Mouse (Mus musculus) kidney, adult 8-10 months (tissue): ENCODE data around the gene Extl2.

Source experiments
- DNase-seq, 2 experiments: peaks; one replicate each; pipeline ENCODE4 v3.0.0; 2022

Gene Extl2

GRCm38 (mm10) chr3:116009622-116010344 is 2.5 kb downstream of the Extl2 start:
- DNase-seq = no peak

- no peak for DNase-seq
Measured at GRCm38 (mm10) chr3:116014901-116015300, 7.6 kb downstream of the Extl2 start.

- DNase-seq = no peak
Measured at GRCm38 (mm10) chr3:116016116-116016515, 8.9 kb downstream of the Extl2 start.

GRCm38 (mm10) chr3:116018606-116019005 is 11.3 kb downstream of the Extl2 start:
- DNase-seq = no peak

GRCm38 (mm10) chr3:116019136-116019535 is 11.9 kb downstream of the Extl2 start:
- no peak for DNase-seq

- DNase-seq = no peak
Measured at GRCm38 (mm10) chr3:116024236-116024635, 17.0 kb downstream of the Extl2 start.

GRCm38 (mm10) chr3:116024669-116025068 is 17.4 kb downstream of the Extl2 start:
- no peak for DNase-seq

GRCm38 (mm10) chr3:116025701-116026100 is 18.4 kb downstream of the Extl2 start:
- no peak for DNase-seq

- no peak for DNase-seq
Measured at GRCm38 (mm10) chr3:116026996-116027395, 19.7 kb downstream of the Extl2 start.

GRCm38 (mm10) chr3:116030152-116030788 is 23.0 kb downstream of the Extl2 start:
- DNase-seq = no peak

GRCm38 (mm10) chr3:116033218-116033870 is 26.1 kb downstream of the Extl2 start:
- DNase-seq = no peak

GRCm38 (mm10) chr3:116033871-116034222 is 26.6 kb downstream of the Extl2 start:
- peak in 1 of 2 experiments; percentile 38 for DNase-seq

- DNase-seq = no peak
Measured at GRCm38 (mm10) chr3:116040776-116041175, 33.5 kb downstream of the Extl2 start.

- no peak for DNase-seq
Measured at GRCm38 (mm10) chr3:116046000-116046399, 38.7 kb downstream of the Extl2 start.

GRCm38 (mm10) chr3:116047034-116047433 is 39.8 kb downstream of the Extl2 start:
- no peak for DNase-seq

- no peak for DNase-seq
Measured at GRCm38 (mm10) chr3:116057078-116057477, 49.8 kb downstream of the Extl2 start.

- no peak for DNase-seq
Measured at GRCm38 (mm10) chr3:116060320-116060719, 53.1 kb downstream of the Extl2 start.

- DNase-seq = no peak
Measured at GRCm38 (mm10) chr3:116062141-116062540, 54.9 kb downstream of the Extl2 start.

GRCm38 (mm10) chr3:116072584-116072983 is 65.3 kb downstream of the Extl2 start:
- no peak for DNase-seq

- DNase-seq = no peak
Measured at GRCm38 (mm10) chr3:116076739-116077138, 69.5 kb downstream of the Extl2 start.

- no peak for DNase-seq
Measured at GRCm38 (mm10) chr3:116078490-116078889, 71.2 kb downstream of the Extl2 start.
